Mouse (Mus musculus) ES-Bruce4 (cell line): ENCODE results near the gene Nisch.

Experiments
- CTCF ChIP-seq: IDR thresholded peaks from one replicate; pipeline ENCODE4 v1.8.1; 2011; ENCODE audit warnings: low read depth, low read length
- EP300 ChIP-seq: IDR thresholded peaks from 2 replicates; pipeline ENCODE4 v1.6.1; 2011; ENCODE audit warnings: low read depth, low read length; ENCODE audit not compliant: insufficient read depth
- POLR2A ChIP-seq: IDR thresholded peaks from one replicate; pipeline ENCODE4 v1.8.1; 2011; ENCODE audit warnings: low read length; ENCODE audit not compliant: insufficient read depth

- TF ChIP-seq CTCF = no peak
- TF ChIP-seq POLR2A = no peak
- no peak for TF ChIP-seq EP300
Measured at GRCm38 (mm10) chr14:31260932-31261331, 44.2 kb upstream of the Nisch start.
